Mouse (Mus musculus): ENCODE results near the gene Ppil3.

DNA sequence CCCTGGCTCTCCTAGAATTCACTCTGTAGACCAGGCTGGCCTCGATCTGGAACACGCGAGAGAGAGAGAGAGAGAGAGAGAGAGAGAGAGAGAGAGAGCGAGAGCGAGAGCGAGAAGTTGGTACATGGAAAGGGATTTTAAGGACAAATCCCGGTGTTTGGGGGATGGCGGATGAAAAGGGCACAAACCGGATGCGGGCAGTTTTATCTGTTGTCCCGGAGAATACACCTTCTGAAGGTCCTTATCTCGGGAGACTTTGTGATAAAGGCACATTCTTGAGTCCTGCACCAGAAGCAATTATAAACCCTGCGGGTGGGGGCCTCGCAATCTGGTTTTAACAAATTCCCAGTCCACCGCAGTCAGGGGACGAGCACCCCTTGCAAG is 53.0 kb downstream of the Ppil3 start:
- no peak for TF ChIP-seq CTCF (conservative IDR thresholded peaks at IDR 0.05; ENCODE audit: low read length)
- TF ChIP-seq NANOG (IDR thresholded peaks at IDR 0.05; ENCODE audit: borderline replicate concordance, low read length): no peak
